Mouse (Mus musculus) T-helper 17 cell (primary cell): ENCODE measurements around the gene Rnf41.

Source experiments
- in situ Hi-C, 2 experiments: fragments of 300-600 bp; cut with MboI, MseI; formaldehyde crosslinking; loops; 1 replicate in 1 of 2; 2 replicates in 1 of 2; pipeline ENCODE4 v1.15.1; 2025; ENCODE audit warnings: high pct_unique_total_duplicates in 2 of 2

Gene Rnf41

GRCm38 (mm10) chr10:128424604-128425003 lies 13.1 kb downstream of the Rnf41 start:
- in situ Hi-C loops: no loop called here

GRCm38 (mm10) chr10:128425260-128425659 lies 13.8 kb downstream of the Rnf41 start:
- in situ Hi-C loops: no loop called here

- in situ Hi-C loops: no loop called here
Measured at GRCm38 (mm10) chr10:128429052-128429451, 17.6 kb downstream of the Rnf41 start.

GRCm38 (mm10) chr10:128429454-128429853 lies 18.0 kb downstream of the Rnf41 start:
- in situ Hi-C loops: no loop called here

GRCm38 (mm10) chr10:128433417-128433816 lies 22.0 kb downstream of the Rnf41 start:
- in situ Hi-C loops: no loop called here

- in situ Hi-C loops: no loop called here
Measured at GRCm38 (mm10) chr10:128434681-128435080, 23.2 kb downstream of the Rnf41 start.

- in situ Hi-C loops: no loop called here
Measured at GRCm38 (mm10) chr10:128435186-128435823, 23.8 kb downstream of the Rnf41 start.

GRCm38 (mm10) chr10:128435873-128436272 lies 24.4 kb downstream of the Rnf41 start:
- in situ Hi-C loops: no loop called here

GRCm38 (mm10) chr10:128436376-128436775 lies 24.9 kb downstream of the Rnf41 start:
- in situ Hi-C loops: no loop called here

GRCm38 (mm10) chr10:128438675-128439279 lies 27.3 kb downstream of the Rnf41 start:
- in situ Hi-C loops: no loop called here

- in situ Hi-C loops: loop anchor here in 1 of 2 experiments (5.0 kb wide), 1 partner anchor 68 kb away; no protein-coding TSS in a partner anchor
Measured at GRCm38 (mm10) chr10:128440407-128440806, 28.9 kb downstream of the Rnf41 start.

GRCm38 (mm10) chr10:128441324-128442119 lies 30.1 kb downstream of the Rnf41 start:
- in situ Hi-C loops: loop anchor here in 1 of 2 experiments (5.0 kb wide), 1 partner anchor 69 kb away; no protein-coding TSS in a partner anchor

GRCm38 (mm10) chr10:128442718-128443117 lies 31.3 kb downstream of the Rnf41 start:
- in situ Hi-C loops: loop anchor here in 1 of 2 experiments (5.0 kb wide), 1 partner anchor 70 kb away; no protein-coding TSS in a partner anchor

GRCm38 (mm10) chr10:128444354-128444753 lies 32.9 kb downstream of the Rnf41 start:
- in situ Hi-C loops: loop anchor here in 1 of 2 experiments (5.0 kb wide), 1 partner anchor 72 kb away; no protein-coding TSS in a partner anchor

- in situ Hi-C loops: no loop called here
Measured at GRCm38 (mm10) chr10:128445407-128445806, 34.0 kb downstream of the Rnf41 start.

- in situ Hi-C loops: loop anchor here in 1 of 2 experiments (5.0 to 10.0 kb wide), 2 partner anchors 44 to 116 kb away; partner anchors contain the start of gene Cs
Measured at GRCm38 (mm10) chr10:128451014-128451413, 39.6 kb downstream of the Rnf41 start.

GRCm38 (mm10) chr10:128454471-128454870 lies 43.0 kb downstream of the Rnf41 start:
- in situ Hi-C loops: loop anchor here in 1 of 2 experiments (5.0 to 10.0 kb wide), 2 partner anchors 47 to 120 kb away; partner anchors contain the start of gene Cs

GRCm38 (mm10) chr10:128455280-128455679 lies 43.8 kb downstream of the Rnf41 start:
- in situ Hi-C loops: loop anchor here (5.0 to 10.0 kb wide), 2 partner anchors 83 to 120 kb away; partner anchors contain the start of gene Cs (in 1 of the 2)

GRCm38 (mm10) chr10:128457676-128458075 lies 46.2 kb downstream of the Rnf41 start:
- in situ Hi-C loops: loop anchor here (5.0 to 10.0 kb wide), 2 partner anchors 85 to 123 kb away; partner anchors contain the start of gene Cs (in 1 of the 2)

- in situ Hi-C loops: loop anchor here (5.0 to 10.0 kb wide), 2 partner anchors 86 to 124 kb away; partner anchors contain the start of gene Cs (in 1 of the 2)
Measured at GRCm38 (mm10) chr10:128458348-128458718, 46.9 kb downstream of the Rnf41 start.

GRCm38 (mm10) chr10:128458719-128459408 lies 47.4 kb downstream of the Rnf41 start, which contains the start of gene Smarcc2:
TSS of gene Smarcc2 (plus strand) at chr10:128459248.
- in situ Hi-C loops: loop anchor here (5.0 to 10.0 kb wide), 2 partner anchors 87 to 124 kb away; partner anchors contain the start of gene Cs (in 1 of the 2)
